Mouse (Mus musculus): ENCODE measurements around the gene Pld4. TPM values are rescaled to one million over a fixed set of nuclear protein-coding genes. Genes with fewer than 3 reads are reported as not detected.

Gene Pld4
- polyA plus RNA-seq, 1 experiment from 2014 or later: 7.8 TPM

- H3K9me3 ChIP-seq (replicated peaks; ENCODE audit: low read length): no peaks in the 10 kb centered on the region
- peak overlapping the region; percentile 96 for H3K27ac ChIP-seq
- peak; percentile 33; the same call in 1 of the 2 replicates for TF ChIP-seq CTCF (IDR thresholded peaks at IDR 0.05; ENCODE audit: low read depth)
- DNase-seq (ENCODE audit: low spot score) (peak; percentile 79), ATAC-seq (replicated peaks; ENCODE audit: low FRiP score, low read depth) (peak; percentile 85)
- no peaks in the 10 kb centered on the region; the same call in 1 of the 2 replicates for H3K36me3 ChIP-seq (ENCODE audit: insufficient read depth, low read length)
- WGBS: 3% methylated on average over 52 of the region's 69 CpGs
- no peaks in the 10 kb centered on the region for H3K27me3 ChIP-seq (ENCODE audit: insufficient read depth, low read length)
- H3K9ac ChIP-seq (ENCODE audit: low read depth, low read length): peak overlapping the region; percentile 89
- peak overlapping the region; percentile 98 for H3K4me2 ChIP-seq (ENCODE audit: low read length)
- peaks cover 9% of the 10 kb centered on the region; the same call in 1 of the 2 replicates for H3K4me1 ChIP-seq (replicated peaks; ENCODE audit: insufficient read depth, low read length)
- peak overlapping the region; percentile 80 for H3K4me3 ChIP-seq (replicated peaks; ENCODE audit: low read depth, low read length)
Measured at GRCm38 (mm10) chr12:112721424-112722239, 38.8 kb upstream of the Pld4 start.

GRCm38 (mm10) chr12:112722240-112723027 is 38.0 kb upstream of the Pld4 start:
- WGBS: under 1% methylated on average over 58 of the region's 75 CpGs
- Histone ChIP-seq H3K9me3 (replicated peaks; ENCODE audit: low read length) (no peaks in the 10 kb centered on the region), H3K9ac (ENCODE audit: low read depth, low read length) (peak overlapping the region; percentile 89), H3K27me3 (ENCODE audit: insufficient read depth, low read length) (no peaks in the 10 kb centered on the region), H3K27ac (peak overlapping the region; percentile 96), H3K4me2 (ENCODE audit: low read length) (peak overlapping the region; percentile 98), H3K4me3 (replicated peaks; ENCODE audit: low read depth, low read length) (peak overlapping the region; percentile 80), H3K36me3 (ENCODE audit: insufficient read depth, low read length) (no peaks in the 10 kb centered on the region; the same call in 1 of the 2 replicates), H3K4me1 (replicated peaks; ENCODE audit: insufficient read depth, low read length) (peaks cover 9% of the 10 kb centered on the region; the same call in 1 of the 2 replicates)
- ATAC-seq (replicated peaks; ENCODE audit: low FRiP score, low read depth) (peak; percentile 31; the same call in 1 of the 2 replicates), DNase-seq (ENCODE audit: low spot score) (peak; percentile 56)
- no peak for TF ChIP-seq CTCF (IDR thresholded peaks at IDR 0.05; ENCODE audit: low read depth)

DNA sequence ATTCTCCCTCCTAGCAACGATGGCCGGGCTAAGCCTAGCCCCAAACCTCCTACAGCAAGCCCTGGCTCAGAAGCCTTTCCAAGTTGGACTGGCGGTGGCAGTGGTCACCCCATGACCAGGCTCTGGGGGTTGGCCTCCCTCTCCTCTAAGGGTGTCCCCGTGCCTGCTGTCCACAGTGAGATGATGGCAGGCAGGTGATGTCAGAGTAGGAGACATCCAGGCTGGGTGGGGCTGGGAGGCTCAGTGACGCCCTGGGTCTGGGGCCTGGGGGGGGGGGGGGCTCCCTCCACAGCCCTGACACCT is 37.5 kb upstream of the Pld4 start:
- 3% methylated on average over 5 of the region's 5 CpGs for WGBS
- Histone ChIP-seq H3K9me3 (replicated peaks; ENCODE audit: low read length) (no peaks in the 10 kb centered on the region), H3K27ac (peak overlapping the region; percentile 96; the same call in 1 of the 2 replicates), H3K27me3 (ENCODE audit: insufficient read depth, low read length) (no peaks in the 10 kb centered on the region), H3K4me2 (ENCODE audit: low read length) (peak overlapping the region; percentile 98), H3K36me3 (ENCODE audit: insufficient read depth, low read length) (no peaks in the 10 kb centered on the region; the same call in 1 of the 2 replicates), H3K4me1 (replicated peaks; ENCODE audit: insufficient read depth, low read length) (peaks cover 9% of the 10 kb centered on the region; the same call in 1 of the 2 replicates), H3K9ac (ENCODE audit: low read depth, low read length) (peak overlapping the region; percentile 89), H3K4me3 (replicated peaks; ENCODE audit: low read depth, low read length) (peak overlapping the region; percentile 80)
- ATAC-seq (replicated peaks; ENCODE audit: low FRiP score, low read depth): no peak
- no peak for DNase-seq (ENCODE audit: low spot score)
- no peak for TF ChIP-seq CTCF (IDR thresholded peaks at IDR 0.05; ENCODE audit: low read depth)

DNA sequence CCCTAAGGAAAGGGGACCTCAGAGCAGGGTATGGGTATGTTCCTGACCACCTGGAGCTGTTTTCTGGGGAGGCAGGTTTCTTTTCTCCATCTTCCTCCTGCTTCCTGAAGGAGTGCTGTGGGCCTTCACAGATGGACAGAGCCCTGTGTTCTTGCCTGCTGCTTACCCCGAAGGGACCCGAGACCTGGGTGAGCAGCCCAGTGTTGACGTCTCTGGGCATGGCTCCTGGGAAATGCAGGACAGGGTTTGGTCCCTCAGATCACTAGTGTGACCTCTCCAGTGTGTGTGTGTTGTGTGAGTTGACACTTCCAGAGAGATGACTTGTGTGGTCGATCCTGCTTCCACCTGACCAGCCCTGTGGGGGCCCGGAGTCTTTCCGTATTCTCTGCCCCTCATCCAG is 37.0 kb upstream of the Pld4 start:
- H3K36me3 ChIP-seq (ENCODE audit: insufficient read depth, low read length): no peaks in the 10 kb centered on the region; the same call in 1 of the 2 replicates
- WGBS: 86% methylated on average over 6 of the region's 6 CpGs

GRCm38 (mm10) chr12:112724077-112724805 is 36.2 kb upstream of the Pld4 start:
- H3K9me3 ChIP-seq (replicated peaks; ENCODE audit: low read length): no peaks in the 10 kb centered on the region
- 73% methylated on average over 11 of the region's 11 CpGs for WGBS
- H3K36me3 ChIP-seq (ENCODE audit: insufficient read depth, low read length): no peaks in the 10 kb centered on the region; the same call in 1 of the 2 replicates
- peak; percentile 75 for TF ChIP-seq CTCF (IDR thresholded peaks at IDR 0.05; ENCODE audit: low read depth)
- DNase-seq (ENCODE audit: low spot score) (peak; percentile 78), ATAC-seq (replicated peaks; ENCODE audit: low FRiP score, low read depth) (no peak; the same call in 1 of the 2 replicates)
- peaks cover 6% of the 10 kb centered on the region; the same call in 1 of the 2 replicates for H3K4me1 ChIP-seq (replicated peaks; ENCODE audit: insufficient read depth, low read length)
- H3K27me3 ChIP-seq (ENCODE audit: insufficient read depth, low read length): no peaks in the 10 kb centered on the region
- no peak overlapping the region for H3K27ac ChIP-seq
- no peak overlapping the region for H3K9ac ChIP-seq (ENCODE audit: low read depth, low read length)
- H3K4me3 ChIP-seq (replicated peaks; ENCODE audit: low read depth, low read length): no peak overlapping the region
- no peak overlapping the region for H3K4me2 ChIP-seq (ENCODE audit: low read length)

More for the DNA sequence above, 37.0 kb upstream of the Pld4 start:
- ATAC-seq (replicated peaks; ENCODE audit: low FRiP score, low read depth) (no peak), DNase-seq (ENCODE audit: low spot score) (no peak)
- H3K27ac ChIP-seq: no peak overlapping the region
- no peaks in the 10 kb centered on the region for H3K27me3 ChIP-seq (ENCODE audit: insufficient read depth, low read length)
- H3K4me1 ChIP-seq (replicated peaks; ENCODE audit: insufficient read depth, low read length): peaks cover 9% of the 10 kb centered on the region; the same call in 1 of the 2 replicates
- peak overlapping the region; percentile 80; the same call in 1 of the 2 replicates for H3K4me3 ChIP-seq (replicated peaks; ENCODE audit: low read depth, low read length)
- H3K4me2 ChIP-seq (ENCODE audit: low read length): peak overlapping the region; percentile 98
- no peak for TF ChIP-seq CTCF (IDR thresholded peaks at IDR 0.05; ENCODE audit: low read depth)
- H3K9ac ChIP-seq (ENCODE audit: low read depth, low read length): peak overlapping the region; percentile 89; the same call in 1 of the 2 replicates
- H3K9me3 ChIP-seq (replicated peaks; ENCODE audit: low read length): no peaks in the 10 kb centered on the region

All from kidney, postnatal 0 days (tissue).